Mouse (Mus musculus) gastrocnemius, postnatal 4 days (tissue): ENCODE measurements around the gene Lgals9. TPM values are rescaled to one million over a fixed set of nuclear protein-coding genes. Genes with fewer than 3 reads are reported as not detected.

Source experiments
- DNase-seq, 2 experiments: peaks; one replicate each; pipeline ENCODE4 v3.0.0; 2021 to 2022; ENCODE audit warnings: low spot score in 2 of 2, mixed read lengths in 2 of 2
- total RNA-seq, 2 experiments: library from RNA; stranded (reverse); gene quantifications; 2 replicates each; pipeline ENCODE4 v1.2.3; 2021

Gene Lgals9
- total RNA-seq, 2 experiments from 2014 or later, result 29.9 to 31.8 TPM

DNA sequence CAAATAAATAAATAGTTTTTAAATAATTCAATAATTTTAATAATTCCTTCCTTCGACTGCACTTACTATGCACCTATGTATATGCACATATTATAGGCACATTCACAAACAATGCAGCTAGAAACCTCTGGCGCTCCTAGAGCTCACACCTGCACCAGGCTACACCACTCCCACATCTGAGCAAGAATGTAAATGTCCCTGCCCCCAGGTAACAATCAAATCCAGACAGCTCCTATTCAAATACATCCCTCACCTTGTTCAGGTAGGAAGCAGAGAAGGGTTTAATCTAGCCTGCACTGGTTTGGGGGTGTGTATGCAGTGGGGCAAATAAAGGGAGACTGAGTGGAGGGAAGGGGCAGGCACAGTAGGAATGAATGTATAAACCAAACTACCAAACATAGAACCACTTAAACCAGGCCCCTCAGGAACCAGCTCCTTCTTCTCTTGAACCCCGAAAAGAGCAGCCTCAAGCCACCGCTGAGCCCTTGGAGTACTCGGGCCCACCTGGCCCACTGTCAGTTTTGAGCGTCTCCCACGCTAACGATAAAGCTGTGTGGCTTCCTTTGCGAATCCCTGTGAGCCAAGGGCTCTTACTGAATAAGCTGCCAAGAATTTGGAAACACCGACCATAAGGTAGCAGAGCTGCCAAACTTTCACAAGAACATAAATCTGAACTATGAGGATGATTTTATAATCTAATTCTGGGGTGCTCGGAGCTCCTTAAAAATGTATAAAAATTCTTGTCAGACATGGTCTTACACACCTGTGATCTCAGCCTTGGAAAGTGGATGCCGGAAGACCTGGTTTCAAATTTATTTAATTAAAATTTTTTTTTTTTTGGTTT, 6.3 kb downstream of the Lgals9 start:
- no peak for DNase-seq

DNA sequence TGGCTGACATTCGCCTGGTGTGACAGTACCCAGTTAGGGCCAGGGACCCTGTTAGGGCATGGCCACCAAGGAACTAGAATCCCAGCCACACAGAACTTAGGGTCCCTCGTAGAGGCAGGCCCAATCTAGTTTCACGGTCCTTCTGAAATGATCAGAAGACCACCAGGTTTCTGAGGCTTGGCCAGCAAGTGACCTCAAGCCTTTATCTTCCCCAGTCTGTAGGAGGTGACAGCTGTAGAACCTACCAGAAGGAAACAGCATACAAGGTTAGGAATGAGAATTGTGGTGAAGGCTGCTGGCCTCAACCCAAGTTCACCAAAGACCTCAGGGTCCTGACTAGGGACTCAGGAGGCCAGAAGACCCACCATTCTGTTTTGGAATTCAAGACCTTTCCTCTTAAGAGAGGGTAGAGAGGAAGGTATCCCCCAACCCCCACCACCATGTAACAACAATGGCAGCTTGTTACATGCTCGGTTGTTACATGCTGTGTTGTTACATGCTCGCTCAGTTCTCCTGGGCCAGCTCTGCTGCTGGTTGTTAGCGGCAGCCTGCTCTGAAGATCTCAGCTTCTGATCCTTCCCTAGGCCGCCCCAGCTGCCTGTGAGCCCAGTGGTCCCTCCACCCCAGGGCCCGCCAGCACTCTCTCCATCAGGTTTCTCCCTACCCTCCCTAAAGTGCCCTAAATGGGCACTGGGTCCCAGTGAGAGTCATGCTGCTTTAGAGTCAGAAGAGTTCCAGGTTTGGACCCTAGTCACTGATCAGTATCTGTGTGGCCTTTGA, 7.8 kb downstream of the Lgals9 start:
- no peak for DNase-seq

DNA sequence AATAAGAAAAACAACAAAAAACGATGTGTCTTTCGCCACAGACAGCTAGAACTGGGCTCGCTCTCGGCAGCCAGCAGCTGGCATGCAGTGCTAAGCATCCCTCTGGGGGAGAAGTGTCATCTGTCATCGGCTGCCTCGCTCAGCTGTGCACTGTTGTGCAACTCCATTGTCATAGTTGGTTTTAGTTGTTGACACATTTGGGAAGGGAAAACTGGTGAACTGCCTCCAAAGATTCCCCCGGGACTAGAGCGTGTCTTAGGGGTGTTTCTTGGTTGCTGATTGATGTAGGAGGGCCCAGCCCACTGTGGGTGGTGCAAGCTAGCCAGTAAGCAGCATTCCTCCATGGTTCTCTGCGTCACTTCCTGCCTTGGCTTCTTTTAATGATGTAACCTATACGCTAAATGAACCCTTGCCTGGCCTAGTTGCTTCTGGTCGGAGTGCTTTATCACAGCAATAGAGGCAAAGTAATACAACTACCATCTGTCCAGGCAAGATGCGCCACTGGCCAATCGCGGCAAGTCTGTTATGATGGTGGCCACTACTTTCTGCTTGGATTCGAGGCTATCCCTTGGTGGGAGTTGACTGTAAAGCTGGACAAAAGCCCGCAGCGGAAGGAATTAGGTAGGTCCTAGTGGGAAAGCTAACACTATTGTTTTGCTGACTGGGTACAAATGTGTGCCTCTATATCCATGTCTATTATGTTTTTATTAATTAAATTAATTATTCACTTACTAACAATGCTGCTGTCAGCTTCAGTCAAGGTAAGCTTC, 11.2 kb downstream of the Lgals9 start:
- peak in 1 of 2 experiments; percentile 46 for DNase-seq

DNA sequence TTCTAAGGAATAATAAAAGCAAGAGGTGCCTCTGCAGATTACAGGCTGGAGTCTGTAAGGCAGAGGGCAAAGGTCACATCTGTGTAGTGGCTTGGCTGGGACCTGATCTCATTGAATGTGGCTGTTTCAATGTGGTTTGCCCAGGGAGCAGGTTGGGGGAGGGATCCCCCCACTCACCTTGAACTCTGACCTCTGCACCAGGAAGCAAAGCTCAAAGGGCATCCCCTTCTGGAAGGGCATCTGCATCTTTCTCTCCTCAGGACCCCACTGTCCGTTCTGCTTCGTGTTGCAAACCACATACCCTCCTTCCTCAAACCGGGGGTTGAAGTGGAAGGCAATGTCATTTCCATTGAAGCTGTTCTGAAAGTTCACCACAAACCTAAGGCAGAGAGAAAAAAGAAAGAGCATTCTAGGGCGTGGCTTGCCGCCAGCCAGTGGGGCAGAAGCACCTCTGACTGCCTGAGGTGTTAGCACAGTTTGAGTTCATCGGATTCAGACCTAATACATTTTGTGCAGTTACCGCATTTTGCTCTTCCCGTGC, 11.9 kb downstream of the Lgals9 start:
- no peak for DNase-seq

DNA sequence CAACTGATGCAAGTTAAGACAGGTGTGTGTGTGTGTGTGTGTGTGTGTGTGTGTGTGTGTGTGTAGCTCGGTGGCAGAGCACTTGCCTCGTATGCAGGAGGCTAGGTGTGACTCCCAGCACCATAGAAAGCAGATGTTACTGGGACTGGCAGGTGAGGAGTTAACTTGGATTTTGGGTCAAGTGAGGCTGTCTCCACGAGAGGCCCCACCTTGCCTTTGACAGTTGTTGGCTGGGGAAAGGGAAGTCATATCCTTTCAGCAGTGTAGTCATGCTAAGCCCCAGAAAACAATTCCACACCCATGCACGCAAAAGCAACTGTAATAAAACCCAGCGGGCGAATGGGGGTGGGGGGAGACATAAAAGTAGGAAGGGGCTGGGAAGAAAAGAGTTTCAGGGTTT, 12.4 kb downstream of the Lgals9 start:
- no peak for DNase-seq

DNA sequence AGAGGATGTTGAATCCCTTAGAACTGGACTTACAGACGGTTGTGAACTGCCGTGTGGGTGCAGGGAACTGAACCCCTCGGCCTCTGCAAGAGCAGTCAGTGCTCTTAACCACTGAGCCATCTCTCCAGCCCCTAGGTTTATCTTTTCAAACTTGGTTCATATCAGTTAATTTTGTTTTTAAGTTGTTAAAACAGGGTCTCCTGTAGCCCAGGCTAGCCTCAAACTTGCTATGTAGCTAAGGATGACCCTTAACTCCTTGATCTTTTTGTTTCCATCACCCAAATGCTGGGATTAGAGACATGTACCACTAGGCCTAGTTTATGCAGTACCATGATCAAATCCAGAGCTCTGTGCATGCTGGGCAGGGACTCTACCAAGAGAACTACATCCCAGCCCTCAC, 13.0 kb downstream of the Lgals9 start:
- no peak for DNase-seq

DNA sequence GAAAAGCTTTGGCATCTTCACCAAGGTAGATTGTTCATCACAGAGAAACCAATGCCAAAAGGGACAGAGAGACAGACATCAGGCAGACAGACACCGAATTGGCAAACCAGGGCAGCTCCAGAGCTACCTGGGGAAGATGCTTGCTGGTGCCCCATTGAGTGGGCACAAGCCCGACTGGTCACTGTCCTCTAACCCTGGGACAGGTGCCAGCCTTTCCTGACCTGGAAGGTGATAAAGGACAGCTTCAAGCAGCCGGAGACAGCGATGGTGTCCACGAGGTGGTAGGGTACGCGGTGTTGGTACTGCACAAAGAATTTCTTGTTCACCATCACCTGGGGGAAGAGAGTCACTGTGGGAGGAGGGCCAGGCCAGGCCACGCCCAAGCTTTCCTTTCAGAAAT, 13.7 kb downstream of the Lgals9 start:
- DNase-seq, result no peak

DNA sequence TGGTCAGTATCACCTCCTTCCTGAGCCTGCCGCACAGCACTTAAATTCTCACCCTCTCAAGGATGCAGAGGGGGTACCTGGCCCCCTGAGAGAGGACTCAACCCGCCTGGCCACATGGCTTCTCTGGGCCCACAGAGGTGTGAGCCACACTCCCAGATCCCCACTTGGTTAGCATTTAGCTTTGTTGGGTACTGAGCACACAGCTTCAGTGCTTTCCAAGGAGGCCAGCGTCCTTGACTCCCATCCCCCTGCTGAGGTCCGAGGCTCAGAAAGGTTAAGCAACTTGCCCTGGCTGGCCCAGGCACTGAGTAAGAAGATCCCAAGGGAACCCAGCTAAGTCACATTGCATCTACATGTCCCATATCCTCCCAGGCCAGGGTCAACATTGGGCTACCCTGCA, 16.6 kb downstream of the Lgals9 start:
- DNase-seq, result no peak

DNA sequence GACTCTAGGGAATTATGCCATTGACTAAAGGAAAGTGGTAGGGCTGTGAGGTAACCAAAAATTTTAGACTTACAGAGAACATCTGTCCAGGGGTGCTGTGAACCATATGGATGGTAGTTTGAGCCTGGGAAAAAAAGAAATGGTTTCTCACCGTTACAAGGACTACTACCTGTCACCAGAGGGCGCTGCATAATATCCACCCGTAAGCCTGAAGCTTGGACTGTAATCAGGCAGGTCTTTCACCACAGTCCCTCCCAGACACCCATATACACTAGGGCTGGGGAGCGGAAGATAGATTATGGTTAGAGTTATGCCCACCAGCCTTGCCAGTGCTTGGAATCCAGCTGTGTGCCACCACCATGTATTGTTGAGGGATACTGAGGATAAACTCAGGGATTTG, 17.4 kb downstream of the Lgals9 start:
- DNase-seq, result peak in 1 of 2 experiments; percentile 38

DNA sequence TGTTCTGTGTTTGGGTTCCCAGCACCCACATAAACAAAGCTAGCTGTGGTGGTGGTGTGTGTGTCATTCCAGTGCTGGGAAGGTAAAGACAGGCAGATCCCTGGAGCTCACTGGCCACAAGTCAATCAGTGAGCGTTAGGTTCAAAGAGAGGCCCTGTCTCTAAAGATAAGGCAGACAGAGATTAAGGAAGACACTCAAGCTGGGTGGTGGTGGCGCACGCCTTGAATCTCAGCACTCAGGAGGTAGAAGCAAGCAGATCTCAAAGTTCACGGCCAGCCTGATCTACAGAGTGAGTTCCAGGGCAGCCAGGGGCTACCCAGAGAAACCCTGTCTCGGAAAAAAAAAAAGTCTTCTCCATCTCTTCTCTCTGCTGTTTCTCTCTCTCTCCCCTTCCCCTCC, 23.5 kb downstream of the Lgals9 start:
- no peak for DNase-seq

DNA sequence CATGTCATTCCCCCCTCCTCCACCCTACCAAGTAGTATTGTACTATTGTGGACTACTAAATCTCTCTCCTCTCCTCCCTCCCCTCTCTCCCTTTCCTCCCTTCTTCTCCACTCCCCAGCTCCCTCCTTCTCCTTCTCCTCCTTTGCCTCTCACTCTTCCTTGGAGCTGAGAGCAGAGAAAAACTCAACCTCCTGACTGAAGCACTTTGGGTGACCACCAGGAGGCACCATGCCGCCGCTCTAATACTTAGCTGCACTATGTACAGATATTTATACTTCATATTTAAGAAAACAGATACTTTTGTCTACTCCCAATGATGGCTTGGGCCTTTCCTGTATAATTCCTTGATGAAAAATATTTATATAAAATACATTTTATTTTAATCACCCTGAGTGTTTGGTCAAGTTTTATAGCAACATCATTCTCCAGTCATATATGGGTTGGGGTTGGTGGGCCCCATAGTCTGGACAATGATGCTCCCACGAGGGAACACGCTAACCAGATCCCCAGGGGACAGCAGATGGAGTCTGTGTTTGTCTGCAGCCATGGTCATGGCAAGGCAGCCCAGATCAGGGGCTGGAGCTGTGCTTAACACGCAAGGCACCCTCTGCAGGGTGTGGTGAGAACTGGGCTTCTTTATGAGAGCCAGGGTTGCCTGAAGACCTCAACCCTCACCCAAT, 24.8 kb downstream of the Lgals9 start:
- peak in 1 of 2 experiments; percentile 36 for DNase-seq

DNA sequence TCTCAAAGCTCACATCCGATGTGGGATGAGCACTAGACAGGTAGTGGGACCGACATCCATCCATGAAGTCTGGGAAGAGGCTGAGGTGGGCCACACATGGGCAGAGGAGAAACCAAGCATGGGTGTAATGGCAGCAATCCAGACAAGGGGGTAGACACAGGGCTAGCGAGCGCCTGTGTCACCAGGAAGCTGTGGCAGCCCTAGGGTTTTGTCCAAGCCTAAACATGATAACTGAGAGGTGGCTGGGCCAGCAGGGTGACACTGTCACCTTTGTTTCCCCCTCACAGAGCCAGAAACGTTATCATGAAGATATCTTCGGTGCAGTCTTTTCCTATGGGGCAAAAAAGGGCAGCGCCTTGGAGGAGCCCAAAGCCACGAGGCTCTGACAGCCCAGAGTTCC, 25.4 kb downstream of the Lgals9 start:
- DNase-seq, result no peak

DNA sequence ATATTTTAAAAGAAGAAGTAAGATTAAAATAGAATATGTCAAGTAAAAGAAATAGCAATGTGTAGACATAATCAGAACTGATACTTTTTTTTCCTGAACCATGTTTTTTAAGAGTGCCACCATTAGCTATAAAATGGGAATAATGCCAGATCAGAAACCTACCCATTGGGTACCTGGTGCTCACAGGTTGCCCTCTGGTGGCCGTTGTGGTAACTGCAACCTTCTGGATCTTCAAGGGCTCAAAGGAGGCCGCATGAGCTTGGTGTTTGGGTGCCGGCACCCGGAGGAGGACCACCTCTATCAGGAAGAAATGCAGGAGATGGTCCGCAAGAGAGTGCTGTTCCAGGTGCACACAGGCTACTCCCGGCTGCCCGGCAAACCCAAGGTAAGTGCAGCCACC, 28.5 kb downstream of the Lgals9 start:
- DNase-seq, result peak; percentile 52 to 70

DNA sequence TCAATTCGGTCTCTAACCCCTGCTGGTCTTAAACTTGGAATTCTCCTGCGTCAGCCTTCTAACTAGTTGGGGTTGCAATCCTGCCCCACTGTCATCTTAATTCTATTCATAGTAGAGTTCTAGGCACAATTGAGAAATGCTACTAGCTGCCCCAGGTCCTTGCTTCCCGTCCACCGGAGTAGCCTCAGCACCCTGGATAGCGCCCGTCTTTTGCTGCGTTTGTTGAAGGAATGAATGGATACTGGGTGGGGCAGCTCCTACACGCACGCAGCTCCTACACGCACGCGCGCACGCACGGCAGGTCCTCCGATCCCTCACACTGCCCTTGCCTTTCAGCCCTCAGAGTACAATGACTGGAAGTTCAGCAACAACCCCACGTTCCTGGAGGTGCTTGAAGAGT, 32.3 kb downstream of the Lgals9 start:
- peak in 1 of 2 experiments; percentile 51 for DNase-seq

DNA sequence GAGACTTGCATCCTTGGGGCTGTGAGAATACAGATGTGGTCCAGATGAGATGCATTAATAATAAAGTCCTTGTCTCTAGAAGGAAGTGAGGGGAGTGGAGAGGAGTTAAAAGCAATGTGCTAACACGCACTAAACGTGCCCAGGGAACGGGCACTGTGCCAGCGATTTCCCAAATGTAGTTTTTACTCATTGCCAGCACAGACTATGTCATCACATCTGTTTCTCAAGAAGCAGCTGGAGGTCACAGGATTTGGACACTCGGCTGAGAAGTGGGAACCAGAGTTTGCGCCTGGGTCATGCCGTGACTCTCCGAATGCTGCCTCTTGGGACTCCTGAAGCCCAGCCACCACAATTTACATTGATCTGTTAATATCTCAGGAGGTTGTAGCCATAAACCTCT, 34.4 kb downstream of the Lgals9 start:
- DNase-seq, result no peak

DNA sequence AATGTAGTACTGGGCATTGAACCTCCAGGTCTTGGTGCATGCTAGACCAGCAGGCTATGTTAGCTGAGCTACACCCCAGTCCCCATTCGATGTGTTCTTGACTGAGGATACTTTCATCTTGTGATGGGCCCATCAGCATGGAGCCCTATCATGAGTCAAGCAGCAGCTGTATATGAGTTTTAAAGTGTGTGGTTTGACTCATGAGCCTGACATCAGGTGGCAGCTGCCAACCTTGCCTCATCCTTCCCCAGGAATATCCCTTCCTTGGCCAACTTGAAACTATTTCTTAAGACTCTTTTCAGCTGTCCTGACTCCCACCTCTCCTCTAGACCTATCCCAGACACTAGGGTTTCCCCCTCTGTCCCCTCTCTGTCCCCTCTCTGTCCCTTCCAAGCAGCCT, 41.7 kb downstream of the Lgals9 start:
- no peak for DNase-seq

DNA sequence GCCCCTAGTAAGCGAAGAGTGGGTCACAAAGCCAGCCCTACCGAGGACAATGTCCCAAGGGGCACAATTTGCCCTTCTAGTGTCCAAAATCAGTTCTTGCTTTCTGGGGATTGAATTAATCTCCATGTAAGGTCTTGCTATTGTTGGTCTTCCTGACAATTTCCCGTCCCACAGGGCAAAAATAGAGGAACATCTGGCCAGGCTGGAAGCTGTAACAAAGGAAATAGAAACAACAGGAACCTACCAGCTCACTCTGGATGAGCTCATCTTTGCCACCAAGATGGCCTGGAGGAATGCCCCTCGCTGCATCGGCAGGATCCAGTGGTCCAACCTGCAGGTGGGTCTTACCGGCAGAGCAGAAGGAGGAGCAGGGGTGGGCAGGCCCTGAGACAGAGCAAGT, 49.6 kb downstream of the Lgals9 start:
- no peak for DNase-seq

DNA sequence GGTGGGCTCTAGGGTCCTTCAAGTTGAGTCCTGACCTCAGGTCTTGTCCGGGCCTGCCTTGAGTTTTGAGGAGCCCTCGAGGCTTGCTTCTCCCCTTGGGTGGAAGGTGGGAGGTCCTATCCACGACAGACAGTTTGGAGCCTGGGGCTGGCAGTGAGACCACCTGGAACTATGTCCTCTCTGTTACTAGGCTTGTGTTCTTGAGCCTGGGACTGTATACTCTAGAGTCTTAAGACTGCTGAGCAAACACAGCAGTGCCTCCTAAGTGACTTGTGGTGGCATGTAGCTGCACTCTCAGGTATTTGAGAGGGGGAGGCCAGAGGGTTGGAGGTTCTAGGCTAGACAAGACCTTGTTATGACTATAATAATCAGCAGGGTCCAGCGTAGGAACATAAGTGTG, 50.0 kb downstream of the Lgals9 start:
- DNase-seq, result no peak

DNA sequence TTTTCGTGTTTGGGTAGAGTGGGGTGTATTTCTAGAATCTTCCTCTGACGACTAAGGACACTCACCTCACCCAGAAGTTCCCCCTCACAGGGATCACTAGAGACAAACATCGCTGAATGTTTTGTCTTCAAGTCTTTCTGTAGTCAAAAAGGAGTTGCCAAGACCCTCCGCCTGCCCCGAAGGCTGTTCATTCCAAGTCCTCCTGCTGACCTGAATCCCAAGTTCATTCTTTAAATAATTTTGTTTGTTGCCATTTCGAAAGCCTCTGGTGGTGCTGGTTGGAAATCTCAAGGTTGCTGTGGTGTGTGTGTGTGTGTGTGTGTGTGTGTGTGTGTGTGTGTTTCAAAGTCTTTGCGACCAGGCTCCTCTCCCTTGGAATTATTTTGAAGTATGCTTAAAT, 50.4 kb downstream of the Lgals9 start:
- DNase-seq, result no peak

DNA sequence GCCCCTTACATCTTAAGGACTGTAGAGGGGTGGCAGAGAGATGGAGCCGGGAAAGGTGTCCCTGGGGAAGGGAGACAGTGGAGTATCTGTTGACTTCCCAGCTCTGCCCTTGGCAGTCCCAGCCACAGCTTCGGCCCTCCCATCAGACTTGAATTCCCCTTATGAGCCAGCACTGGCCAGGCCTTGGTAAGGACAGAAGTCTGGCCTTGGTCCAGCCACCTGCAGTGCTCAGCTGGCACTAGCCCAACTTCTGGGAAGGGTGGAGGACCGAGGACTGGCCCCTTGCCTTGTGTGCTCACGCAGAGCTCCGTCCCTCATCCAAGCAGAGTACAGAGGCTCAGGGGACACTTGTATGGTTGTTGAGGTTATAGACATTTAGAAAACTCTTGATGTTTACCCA, 55.4 kb downstream of the Lgals9 start:
- DNase-seq, result peak in 1 of 2 experiments; percentile 48

DNA sequence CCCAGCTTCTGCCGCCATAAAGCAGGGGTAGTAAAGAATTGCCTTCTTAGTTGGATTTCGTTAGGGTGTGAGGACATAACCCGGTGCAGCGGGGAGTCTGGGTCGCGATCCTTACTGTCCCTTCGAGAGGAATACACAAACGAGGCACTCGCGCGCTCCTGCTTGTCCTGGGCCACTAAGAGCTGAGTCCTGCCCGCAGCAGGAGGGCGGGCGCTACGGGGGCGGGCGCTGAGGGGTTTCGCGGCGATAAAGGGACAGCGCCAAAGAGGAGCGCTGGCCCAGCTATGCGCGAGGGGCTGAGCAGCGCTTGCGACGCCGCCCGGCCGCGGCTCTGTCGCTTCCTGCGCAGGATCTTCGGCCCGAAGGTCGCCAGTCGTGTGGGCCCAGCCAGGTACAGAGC, 59.8 kb downstream of the Lgals9 start:
- DNase-seq, result peak in 1 of 2 experiments; percentile 20
